Mouse (Mus musculus) lung, postnatal 4 days (tissue): ENCODE results near the gene Krt19.
A peak's percentile ranks its signal among the peaks of the same experiment; 100 is the strongest.

Source experiments
- DNase-seq, 2 experiments: peaks; one replicate each; pipeline ENCODE4 v3.0.0; 2021

Krt19 gene

DNA sequence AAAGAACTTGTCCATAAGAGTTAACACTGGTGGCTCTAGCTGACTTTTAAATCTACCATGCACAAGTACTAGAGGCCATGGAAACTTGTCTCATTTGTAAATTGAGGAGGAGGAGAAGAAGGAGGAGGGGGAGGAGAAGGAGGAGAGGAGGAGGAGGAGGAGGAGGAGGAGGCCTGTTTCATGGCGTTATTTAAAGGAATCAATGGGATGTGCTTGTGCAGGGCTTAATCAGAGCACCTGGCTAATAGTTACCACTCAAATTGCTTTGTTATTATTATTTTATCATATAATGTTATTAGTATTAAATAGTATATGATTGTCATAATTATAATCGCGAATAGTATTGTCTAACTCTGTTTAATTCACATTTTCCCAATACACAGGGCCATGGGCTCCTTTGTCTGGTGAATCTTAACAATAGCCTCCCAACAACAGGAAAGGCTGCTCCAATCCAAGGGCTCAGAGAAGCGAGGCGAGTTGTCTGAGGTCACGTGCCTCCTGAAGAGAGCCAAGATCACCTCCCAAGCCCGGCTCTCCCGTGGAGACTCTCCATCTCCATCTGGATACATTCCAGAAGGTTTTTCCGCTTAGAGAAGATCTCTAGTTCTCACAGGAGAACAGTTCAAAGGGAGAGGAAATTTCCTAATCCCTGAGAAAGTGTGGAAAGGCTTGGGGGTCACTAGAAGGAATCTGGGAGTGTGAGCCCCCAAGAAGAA lies at the start of gene Krt19:
Gene Krt19 (minus strand): TSS at position 51 of the 716 bp plus-strand sequence.
- DNase-seq = no peak

DNA sequence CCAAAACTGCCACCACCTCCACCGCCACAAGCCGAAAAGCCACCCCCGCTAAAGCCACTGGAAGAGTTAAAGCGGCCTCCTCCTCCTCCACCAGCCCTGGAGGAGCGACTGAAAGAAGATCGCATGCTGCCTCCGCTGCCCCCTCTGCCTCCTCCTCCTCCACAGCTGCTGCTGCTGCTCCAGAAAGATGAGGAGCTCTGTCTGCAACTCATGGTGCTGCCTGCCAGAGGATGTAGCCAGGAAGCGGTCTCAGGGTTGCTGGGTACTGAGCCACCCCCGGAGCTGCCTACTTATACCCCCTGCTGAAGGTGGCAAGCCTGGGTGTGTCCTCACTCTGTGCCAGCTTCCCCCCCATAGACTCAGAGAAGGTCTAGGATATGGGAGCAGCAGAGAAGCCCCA lies 44.5 kb upstream of the Krt19 start, which contains the start of gene Krt9:
Gene Krt9 (minus strand): TSS at position 255 of the 400 bp plus-strand sequence.
- DNase-seq = no peak

DNA sequence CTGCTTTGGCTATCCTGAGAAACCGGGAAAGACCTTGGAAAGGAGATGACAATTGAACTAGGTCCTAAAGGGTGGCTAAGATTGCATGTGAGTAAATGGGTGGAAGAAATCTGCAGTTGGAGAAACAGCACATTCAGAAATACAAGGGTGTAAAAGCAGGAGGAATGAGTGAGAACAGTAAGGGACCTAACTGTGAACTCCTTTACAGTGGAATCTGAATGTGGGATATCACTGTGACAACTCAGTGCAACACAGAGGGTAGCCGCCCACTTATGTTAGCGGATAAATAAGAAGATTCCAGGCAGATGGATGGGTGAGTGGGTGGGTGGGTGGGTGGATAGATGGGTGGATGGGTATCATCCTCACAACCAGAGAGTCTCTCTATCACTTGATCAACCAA lies 43.4 kb upstream of the Krt19 start:
- DNase-seq = no peak

DNA sequence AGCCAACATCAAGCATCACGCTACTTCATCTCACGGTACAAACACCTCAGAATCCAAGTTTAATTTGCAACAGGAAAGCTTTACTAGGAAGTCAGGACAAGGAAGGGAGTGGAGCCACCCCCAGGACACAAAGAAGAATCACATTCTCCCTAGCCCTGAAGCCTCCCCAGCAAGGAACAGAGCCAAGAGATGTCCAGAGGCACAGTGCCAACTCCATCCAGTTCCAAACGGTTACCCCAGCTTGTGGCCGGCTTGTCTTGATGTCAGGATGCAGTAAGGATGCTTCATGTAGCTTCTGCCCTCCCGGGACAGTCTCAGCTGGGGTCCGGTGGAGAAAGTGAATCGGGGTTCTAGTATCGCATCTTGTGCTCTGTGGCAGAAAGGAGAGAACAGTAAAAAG lies 38.3 kb upstream of the Krt19 start:
- no peak for DNase-seq

DNA sequence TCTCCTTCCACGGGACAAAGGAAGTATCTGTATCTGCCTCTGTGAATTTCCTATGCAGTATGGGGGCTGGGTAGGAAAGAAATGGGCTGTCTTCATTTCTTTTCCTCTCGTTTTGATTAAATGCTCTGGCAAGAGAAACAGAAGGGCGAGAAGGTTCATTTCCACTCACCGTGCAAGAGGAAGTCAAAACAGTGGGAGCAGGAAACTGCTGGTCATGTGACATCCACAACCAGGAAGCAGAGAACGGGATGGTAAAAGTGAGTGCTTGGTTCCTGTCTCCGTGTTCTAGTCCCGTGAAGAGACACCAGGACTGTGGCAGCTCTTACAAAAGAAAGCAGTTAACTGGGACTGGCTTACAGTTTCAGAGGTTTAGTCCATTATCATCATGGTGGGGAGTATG lies 33.3 kb upstream of the Krt19 start:
- DNase-seq = no peak

DNA sequence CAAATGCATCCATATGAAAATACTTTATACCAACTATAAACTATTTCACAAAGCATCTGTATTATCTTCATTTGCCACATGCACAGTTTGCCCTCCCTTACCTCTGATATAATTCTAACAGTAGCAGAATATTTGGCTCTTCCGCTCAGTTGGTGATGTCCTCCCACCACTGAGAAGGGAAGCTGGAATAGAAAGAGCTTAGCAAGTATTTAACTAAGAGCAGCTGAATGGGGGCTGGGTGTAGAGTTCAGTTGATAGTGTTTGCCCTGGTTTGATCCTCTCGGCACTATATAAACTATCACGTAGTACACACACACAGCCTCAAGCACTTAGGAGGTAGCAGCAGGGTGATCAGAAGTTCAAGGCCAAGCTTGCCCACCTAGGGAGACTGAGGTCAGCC lies 30.8 kb upstream of the Krt19 start:
- DNase-seq = no peak

DNA sequence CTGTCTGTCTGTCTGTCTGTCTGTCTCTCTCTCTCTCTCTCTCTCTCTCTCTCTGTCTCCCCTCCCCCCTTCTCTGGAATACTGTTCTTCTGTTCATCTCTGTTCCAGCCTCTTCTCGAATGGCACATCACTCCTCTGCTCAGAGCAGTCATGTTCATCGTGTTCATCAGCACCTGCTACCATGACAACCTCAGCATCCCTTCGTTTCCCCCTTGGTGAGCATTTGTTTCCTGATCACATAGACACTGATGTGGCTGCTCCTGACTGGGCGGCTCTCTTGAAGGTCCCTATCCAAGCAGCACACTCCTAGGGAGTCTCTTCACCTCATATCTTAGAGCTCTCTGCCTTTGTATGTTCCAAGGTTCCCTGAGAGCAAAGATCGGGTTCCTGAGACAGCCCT lies 29.8 kb upstream of the Krt19 start:
- DNase-seq = no peak

DNA sequence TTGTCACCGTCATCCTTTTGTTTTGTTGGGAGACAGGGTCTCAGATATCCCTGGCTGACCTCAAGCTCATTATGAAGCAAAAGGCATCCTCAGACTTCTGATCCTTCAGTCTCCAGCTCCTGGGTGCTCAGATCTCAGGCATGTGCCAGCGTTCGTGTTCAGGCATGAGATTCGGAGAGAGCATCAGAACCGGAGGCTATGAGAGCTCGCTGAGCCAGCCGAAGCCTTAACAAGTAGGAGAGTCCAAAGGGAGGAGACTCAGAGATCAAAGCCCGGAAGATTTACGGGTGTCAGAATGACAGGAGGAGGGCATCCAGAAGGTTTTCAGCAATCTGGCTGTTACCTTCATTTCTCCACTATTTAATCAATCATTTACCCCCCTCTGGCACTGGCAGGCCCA lies 28.3 kb upstream of the Krt19 start:
- no peak for DNase-seq

DNA sequence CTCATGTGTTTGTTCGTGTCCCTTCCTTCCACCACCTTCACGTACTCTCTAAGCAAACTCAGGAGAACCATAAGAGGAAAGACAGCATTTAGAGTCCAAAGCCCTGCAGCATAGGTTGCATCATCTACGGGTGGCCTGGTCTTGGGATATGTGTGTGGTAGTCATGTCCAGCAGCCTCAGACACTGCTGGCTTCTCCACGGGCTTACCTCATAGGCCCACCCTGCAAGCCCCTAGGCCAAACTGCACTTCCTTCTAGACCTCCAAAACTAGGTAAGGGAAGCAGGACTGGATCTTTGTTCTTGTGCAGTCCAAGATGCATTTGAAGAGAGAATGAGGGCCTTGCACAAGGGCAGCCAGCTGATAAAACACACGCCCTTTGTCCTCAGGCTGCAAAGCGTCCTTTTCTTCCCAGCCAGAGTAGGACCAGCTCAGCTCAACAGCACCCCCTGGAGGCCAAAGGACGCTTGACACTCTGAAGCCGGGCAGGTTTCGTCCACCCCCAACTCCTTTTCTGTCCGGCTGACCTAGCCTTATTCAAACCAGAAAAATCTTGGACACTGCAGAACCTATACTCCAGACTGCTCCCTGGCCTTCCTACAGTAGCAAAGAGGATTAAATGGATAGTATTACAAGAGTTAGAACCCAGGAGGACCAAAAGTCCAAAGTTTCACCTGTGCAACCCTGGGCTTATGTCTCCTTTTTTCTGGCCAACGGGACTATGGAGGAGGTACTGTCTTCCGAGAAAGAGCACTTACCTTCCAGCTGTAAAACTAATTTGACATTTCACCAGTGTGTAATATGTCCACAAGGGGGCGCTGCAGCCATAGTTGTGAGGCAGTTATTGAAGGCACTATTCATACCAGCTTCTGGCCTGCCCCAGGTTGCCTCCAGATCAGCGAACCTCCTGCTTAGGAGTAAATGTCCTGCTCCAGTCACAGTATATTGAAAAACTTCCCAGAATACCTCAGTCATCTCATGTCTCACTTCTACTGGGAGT lies 20.6 kb upstream of the Krt19 start:
- DNase-seq = peak; percentile 74 to 84

DNA sequence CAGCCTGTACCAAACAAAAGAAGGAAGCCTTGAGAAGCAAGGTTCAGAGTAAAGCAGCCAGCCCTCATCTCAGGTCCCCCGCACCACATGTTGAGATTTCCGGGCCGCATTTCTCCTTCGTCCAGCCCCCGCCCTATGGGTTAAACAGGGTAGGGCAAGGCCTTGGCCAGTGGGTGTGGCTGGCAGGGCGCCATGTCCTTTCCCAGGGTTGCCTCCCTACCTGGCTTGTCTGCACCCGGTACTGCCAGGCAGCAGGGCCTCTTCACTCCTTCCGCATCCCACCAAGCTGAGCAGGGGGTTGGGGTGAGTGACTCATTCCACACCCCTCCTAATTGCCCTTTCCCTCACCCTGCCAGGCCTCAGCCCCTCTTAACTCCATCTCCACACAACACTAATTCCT lies 19.6 kb upstream of the Krt19 start:
- peak; percentile 67 to 81 for DNase-seq

DNA sequence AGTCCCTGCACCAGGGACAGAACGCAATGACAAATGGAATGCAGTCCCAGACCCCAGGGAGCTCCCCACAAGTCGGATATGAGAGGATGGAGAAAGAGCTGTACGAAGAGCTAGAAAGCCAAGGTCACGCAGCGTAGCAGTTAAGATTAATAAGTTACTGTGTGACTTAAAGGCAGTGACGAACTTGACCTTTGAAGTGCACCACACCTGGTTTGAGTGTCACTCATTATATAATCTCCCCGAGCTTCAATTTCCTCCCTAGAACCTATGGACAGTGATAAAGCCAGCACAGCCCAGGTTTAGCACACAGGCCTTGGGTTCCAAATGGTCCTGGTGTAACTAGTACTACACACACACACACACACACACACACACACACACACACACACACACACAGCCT lies 15.9 kb upstream of the Krt19 start:
- no peak for DNase-seq

DNA sequence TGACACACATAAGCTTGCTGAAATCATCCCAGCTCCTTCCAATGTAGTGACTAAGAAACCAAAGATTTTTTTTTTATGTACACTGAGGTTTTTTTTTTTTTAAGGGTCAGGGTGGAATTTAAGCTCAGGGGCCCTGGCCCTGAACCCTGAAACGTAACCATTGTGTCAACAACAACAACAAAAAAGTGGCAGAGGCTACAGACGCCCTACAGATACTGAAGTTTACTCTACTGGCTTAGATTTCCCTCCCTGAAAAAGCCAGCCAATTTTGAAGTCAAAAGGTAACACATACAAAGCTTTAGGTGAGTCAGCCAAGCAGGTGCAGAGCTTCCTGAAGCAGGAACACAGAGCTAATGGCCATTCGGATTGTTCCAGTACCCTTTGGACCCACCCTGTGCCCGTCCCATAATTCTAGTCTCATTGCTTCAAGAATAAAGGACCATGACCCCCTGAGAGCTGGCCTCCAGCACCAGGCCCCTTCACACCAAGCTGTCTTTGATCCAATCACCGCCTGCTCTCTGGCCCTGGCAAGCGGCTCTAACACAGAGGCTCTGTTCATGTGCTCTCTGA lies 9.5 kb upstream of the Krt19 start:
- no peak for DNase-seq

DNA sequence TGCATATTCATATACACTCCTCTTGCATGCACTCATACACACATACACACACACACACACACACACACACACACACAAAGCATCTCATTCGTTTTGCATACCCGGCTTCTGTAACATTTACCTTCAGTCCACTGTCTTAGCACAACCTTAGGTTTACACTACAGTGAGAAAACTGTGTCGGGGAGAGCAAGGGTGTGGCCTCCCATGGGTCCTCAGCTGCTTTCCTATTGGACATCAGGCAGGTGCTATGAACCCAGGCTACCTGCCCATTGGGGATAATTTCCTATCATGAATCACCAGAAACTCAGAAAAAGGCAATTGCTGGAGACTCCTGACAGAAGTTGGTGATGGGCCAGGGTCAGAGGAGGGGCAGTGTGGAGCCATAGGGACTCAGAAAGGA lies 8.9 kb upstream of the Krt19 start:
- no peak for DNase-seq

DNA sequence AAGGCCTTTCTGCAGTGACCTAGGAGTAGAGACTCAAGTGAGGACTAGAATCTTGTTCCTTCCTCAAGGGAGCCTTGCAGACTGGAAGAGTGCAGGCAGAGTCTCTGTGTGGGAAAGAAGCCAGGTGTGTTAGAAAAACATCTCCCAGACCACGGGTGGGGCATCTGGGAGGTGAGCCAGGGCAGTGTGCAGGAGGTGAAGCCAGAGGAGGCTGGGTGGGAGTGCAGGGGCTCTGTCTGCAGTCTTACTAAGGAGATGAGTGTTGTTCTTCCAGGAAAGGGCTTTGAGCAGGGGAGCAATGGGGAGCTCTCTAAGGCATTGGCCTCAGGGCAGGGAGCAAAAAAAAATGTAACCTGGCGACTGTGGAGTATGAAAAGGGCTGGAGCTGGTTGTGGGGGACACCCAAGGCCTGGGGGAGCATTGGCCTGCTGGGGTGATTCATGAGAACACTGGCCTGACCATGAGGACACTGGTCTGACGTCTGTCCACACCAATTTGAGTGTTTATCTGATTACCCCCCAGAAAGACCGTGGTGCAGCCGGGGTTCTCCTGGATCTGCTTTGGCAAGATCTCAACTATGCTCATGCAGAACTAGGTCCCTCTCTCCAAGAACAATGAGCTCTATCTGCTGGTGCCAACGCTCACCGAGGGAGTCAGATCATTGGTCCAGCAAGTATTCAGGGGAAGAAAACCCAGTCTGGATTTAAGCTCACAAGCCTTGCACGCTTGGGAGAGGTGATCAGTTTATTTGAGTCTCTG lies 7.2 kb upstream of the Krt19 start:
- peak in 1 of 2 experiments; percentile 47 for DNase-seq

DNA sequence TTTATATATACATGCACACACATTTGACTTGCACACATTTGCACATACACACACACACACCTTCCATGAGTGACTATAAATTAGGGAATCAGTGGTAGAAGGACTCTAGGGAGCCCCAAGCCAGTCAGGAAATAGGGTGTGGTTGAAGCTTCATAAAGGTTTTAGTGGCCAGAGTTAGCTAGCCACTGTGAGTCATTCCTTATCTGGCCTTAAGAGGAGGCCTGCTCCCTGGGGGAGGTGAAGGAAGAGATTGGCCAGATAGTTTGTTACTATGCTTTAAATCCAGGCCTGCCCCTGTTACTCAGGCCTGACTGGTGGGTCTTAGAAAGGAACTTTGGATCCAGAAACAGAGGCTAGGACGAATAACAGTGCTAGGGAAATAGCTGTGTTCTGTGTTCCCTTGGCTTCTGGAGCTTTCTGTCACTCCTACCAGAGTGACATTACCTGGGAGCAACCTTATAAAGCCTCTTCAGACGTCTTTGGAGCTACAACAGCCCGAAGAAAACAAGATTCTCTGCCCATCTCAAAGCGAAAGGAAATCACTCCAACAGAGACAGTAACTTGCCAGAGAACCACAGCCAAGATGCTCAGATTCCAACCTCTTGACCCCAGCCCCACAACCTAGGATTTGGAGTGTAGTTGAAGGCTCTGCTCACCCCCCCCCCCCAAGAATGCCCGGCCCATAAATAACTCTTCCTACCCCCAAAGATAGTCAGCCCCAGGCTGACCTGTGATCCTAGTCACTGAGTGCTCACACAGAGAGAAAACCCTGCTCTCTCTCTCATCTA lies 705 bp downstream of the Krt19 start:
- no peak for DNase-seq

DNA sequence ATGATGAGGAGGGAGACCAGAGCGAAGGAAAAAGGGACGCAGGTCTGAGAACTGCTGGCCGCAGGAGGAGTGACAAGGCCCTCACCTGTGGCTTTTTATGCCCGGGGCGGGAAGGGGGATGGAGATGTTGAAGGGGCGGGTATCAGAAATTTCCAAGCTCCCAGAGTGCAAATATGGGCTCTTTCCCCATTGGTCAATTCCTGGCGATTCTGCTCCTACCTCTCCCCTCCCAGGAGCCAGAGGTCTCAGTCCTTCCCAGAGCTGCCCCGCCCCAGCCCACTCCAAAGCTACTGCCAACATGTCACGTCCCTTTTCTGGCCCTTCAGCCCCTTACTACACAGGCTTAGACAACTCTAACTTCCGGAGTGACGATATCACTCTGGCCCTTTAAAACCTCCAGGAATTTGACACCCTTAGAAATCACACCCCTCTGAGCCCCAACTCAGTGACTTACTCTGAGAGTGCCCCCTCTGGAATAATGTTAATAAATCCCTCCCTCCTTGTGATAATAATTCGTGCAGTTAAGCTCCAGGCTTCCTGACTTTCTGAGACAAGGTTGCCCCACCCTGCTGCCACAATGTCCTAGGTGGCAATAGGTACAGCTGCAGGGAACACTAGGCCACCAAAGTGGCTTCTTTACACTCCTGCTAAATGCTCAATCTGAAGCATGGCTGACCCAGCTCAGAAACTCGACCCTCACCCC lies 2.5 kb downstream of the Krt19 start:
- peak; percentile 81 to 91 for DNase-seq

DNA sequence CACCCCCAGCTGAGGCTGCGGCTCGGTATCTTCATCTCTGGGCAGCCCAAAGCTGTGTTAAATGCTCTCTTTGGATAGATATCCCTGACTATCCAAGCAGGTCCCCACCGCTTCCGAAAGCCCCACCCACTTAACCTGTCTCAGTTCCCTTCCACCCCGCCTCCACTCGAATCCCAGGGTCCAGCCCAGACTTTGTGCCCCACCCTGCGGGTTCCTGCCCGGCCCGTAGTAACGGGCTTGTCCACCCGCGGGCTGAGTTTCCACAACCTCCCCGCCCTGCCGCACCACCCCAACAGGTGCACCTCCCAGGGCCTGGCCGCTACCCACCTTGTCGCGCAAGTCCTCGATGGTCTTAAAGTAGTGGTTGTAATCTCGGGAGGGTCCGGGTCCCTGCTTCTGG lies 3.4 kb downstream of the Krt19 start:
- DNase-seq = peak; percentile 69 to 79

DNA sequence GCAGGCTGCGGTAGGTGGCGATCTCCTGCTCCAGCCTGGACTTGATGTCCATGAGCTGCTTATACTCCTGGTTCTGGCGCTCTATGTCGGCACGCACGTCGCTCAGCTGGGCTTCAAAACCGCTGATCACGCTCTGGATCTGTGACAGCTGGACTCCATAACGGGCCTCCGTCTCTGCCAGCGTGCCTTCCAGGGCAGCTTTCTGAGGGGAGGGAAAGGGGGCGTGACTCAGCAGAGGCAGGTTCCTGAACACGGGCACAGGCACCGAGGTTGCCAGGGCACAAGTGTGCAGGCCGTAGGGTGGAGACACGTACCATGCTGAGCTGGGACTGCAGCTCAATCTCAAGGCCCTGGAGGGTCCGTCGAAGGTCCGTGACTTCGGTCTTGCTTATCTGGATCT lies 7.5 kb downstream of the Krt19 start:
- peak in 1 of 2 experiments; percentile 38 for DNase-seq

DNA sequence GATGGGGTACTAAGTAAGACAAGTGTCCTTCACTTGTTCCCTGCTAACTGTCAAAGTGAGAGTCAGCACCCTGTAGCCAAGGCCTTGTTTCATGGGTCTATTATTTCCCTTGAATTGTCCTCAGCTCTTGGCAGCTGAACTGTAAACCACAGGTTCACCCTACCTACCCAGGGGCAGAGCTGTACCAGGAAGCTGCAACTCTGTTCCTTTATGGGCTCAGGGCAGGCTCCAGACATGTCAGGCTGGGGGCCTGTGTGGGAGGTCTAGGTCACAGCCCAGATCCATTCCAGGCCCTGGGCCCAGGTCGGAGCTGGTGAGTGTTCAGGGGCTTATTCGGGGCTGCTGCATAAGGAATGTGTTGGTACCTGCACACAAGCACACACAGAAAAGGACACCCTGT lies 9.1 kb downstream of the Krt19 start:
- no peak for DNase-seq

DNA sequence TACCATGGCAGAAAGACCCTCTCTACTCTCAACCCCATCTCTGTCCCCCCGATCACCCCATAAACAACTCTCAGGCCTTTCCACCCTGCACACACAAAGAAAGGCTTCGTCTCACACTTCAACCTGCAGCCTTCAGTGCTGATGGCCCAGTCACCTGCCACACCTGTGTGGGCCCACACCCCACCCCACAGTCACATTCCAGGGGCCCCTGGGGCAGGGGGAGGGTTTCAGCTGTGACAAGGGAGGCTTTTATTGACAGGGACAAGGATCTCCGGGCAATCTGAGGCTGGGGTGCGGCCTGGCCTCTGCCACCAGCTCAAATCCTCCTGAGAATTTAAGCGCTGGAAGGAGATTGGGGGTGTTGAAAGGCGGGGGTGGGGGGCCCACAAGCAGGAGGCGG lies 9.7 kb downstream of the Krt19 start:
- DNase-seq = no peak

DNA sequence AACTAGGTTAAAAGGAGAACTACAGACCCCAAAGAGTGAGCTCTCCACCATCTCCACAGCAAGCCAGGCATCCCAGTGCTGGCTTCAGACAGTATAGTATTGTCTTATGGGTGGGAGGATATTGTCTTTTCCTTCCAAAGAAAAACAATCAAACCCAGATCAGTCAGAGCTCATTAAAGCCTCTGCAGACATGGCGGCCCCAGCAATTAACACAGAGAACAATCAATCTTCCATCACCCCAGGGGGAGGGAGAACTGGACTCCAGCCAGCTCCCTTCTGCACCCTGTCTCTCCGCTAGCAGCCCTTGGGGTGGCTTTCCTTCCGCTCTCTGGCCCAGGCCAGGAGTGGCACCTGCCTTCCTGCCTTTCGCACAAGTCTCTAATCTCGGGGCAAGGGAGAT lies 10.8 kb downstream of the Krt19 start:
- no peak for DNase-seq
